In the genomic region with DNA sequence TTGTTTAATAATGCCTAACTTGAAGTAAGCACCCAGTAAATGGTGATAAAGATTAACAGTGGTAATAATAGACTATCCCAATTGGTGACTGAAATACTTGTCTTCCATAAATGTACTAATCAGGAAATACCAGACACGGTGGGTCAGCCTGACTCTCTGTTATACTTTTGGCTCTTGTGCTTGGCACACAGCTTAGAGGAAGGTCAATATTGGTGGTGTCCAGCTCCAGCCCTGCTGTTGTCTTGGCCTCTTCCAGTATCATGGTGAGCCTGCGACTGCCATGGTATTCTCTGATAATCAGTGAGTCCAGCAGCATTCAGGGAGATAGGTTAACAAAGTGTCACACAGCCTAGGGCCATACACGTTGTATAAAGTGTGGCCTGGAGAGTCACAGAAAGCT, we compare ENCODE assay signal across 14 mouse cellular contexts.
"Had no signal": no experiment of that assay in that cellular context is flagged by ENCODE, and none has a peak within 500 bp of the region (broad histone marks: within the 10 kb centered on the region; RNA-seq: fewer than 3 reads in every experiment).

No protein-coding gene starts in this region.

- H3K27me3 ChIP-seq: kidney, embryonic 15.5 days; limb, embryonic 12.5 days; liver, embryonic 13.5 days; midbrain, embryonic 15.5 days; neural tube, embryonic 12.5 days had no signal

- H3K9me3 ChIP-seq: kidney, embryonic 15.5 days; limb, embryonic 12.5 days; liver, embryonic 13.5 days; midbrain, embryonic 15.5 days; neural tube, embryonic 12.5 days had no signal

- H3K27ac ChIP-seq: kidney, embryonic 15.5 days; limb, embryonic 12.5 days; liver, embryonic 13.5 days; midbrain, embryonic 15.5 days; neural tube, embryonic 12.5 days had no signal

- H3K4me2 ChIP-seq: kidney, embryonic 15.5 days; limb, embryonic 12.5 days; liver, embryonic 13.5 days; midbrain, embryonic 11.5 days; midbrain, embryonic 15.5 days; neural tube, embryonic 12.5 days had no signal

- H3K4me3 ChIP-seq: kidney, embryonic 15.5 days; limb, embryonic 12.5 days; liver, embryonic 13.5 days; midbrain, embryonic 15.5 days; neural tube, embryonic 12.5 days had no signal

- ATAC-seq: liver, postnatal 0 days; midbrain, embryonic 15.5 days had no signal

- H3K4me1 ChIP-seq: kidney, embryonic 15.5 days; limb, embryonic 12.5 days; liver, embryonic 13.5 days; midbrain, embryonic 15.5 days; neural tube, embryonic 12.5 days had no signal

- DNase-seq: kidney, postnatal 14 days; liver; liver, embryonic 13.5 days; liver, postnatal 0 days; retina, postnatal 1 day; right cerebral cortex, postnatal 4 days; spleen, adult 18-20 months; thymus, adult 18-20 months; thymus, postnatal 14 days had no signal

- H3K36me3 ChIP-seq: kidney, embryonic 15.5 days; limb, embryonic 12.5 days; liver, embryonic 13.5 days had no signal

- H3K9ac ChIP-seq: kidney, embryonic 15.5 days; limb, embryonic 12.5 days; liver, embryonic 13.5 days; liver, postnatal 0 days; midbrain, embryonic 15.5 days; neural tube, embryonic 12.5 days had no signal
